Mouse (Mus musculus): Measurements from ENCODE around the gene Vmn1r55. TPM values are rescaled to one million over a fixed set of nuclear protein-coding genes. Genes with fewer than 3 reads are reported as not detected.
"Not testable (repeated sequence)": the region's sequence is repeated elsewhere in the genome, so short reads cannot be mapped to it uniquely, and the experiment has no call there.

Vmn1r55 gene
- 0.01 TPM in 1 of 2 replicates, not detected in the other for polyA plus RNA-seq (2015; fragmentation: Nextera tagmentation; extraction: Ambion mirVana)

DNA sequence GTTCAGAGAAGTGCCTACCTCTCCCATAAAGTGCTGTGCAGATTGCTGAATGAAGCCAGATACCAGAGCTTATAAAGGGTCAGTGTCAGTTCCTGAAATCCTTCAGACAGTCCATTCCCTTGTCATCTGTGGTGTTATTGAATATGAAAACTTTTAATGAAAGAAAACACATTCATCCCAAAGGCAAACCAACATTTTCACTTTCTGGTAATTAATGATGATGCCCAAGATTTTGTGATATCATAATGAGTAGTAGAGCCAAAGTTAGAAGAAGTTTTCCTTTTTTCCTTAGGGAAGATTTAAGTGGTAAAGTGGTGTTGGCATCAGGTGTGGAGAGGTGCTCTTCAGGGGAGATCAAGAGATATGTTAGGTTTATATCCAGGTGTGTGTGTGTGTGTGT lies at the start of gene Vmn1r55:
TSS of gene Vmn1r55 (minus strand) at position 101 of the 400 bp plus-strand sequence.
- H3K4me1 ChIP-seq (ENCODE audit: control insufficient read depth, insufficient read depth, low read length); H3K9ac ChIP-seq (ENCODE audit: low read length); H3K4me2 ChIP-seq (ENCODE audit: low read depth, low read length); H3K9me3 ChIP-seq (replicated peaks; ENCODE audit: control insufficient read depth, low read length); H3K27me3 ChIP-seq (ENCODE audit: control insufficient read depth, insufficient read depth, low read length); H3K36me3 ChIP-seq (ENCODE audit: control insufficient read depth, insufficient read depth); H3K4me3 ChIP-seq (ENCODE audit: low read length); ATAC-seq (replicated peaks; ENCODE audit: extremely low read depth, insufficient read depth, low FRiP score); H3K27ac ChIP-seq (ENCODE audit: low read length): not testable (repeated sequence)

- H3K4me3 ChIP-seq (ENCODE audit: low read length); H3K27me3 ChIP-seq (ENCODE audit: control insufficient read depth, insufficient read depth, low read length); ATAC-seq (replicated peaks; ENCODE audit: extremely low read depth, insufficient read depth, low FRiP score); H3K9me3 ChIP-seq (replicated peaks; ENCODE audit: control insufficient read depth, low read length); H3K9ac ChIP-seq (ENCODE audit: low read length); H3K4me2 ChIP-seq (ENCODE audit: low read depth, low read length); H3K4me1 ChIP-seq (ENCODE audit: control insufficient read depth, insufficient read depth, low read length); H3K27ac ChIP-seq (ENCODE audit: low read length); H3K36me3 ChIP-seq (ENCODE audit: control insufficient read depth, insufficient read depth): not testable (repeated sequence)
Measured at GRCm38 (mm10) chr7:5196647-5197046, 47.2 kb upstream of the Vmn1r55 start, which contains the start of gene Vmn1r56. TSS of gene Vmn1r56 (minus strand) at chr7:5196747.

- H3K4me3 ChIP-seq (ENCODE audit: low read length): peak within 1 kb of the TSS; percentile 48
- H3K36me3 ChIP-seq (ENCODE audit: control insufficient read depth, insufficient read depth): no peaks in the 10 kb centered on the region
- peaks cover 4% of the 10 kb centered on the region; the same call in 1 of the 2 replicates for H3K4me1 ChIP-seq (ENCODE audit: control insufficient read depth, insufficient read depth, low read length)
- H3K27ac ChIP-seq (ENCODE audit: low read length): peak within 1 kb of the TSS; percentile 31
- WGBS: 16% methylated on average over 42 of the region's 42 CpGs
- H3K4me2 ChIP-seq (ENCODE audit: low read depth, low read length): peak within 1 kb of the TSS; percentile 61
- ATAC-seq (replicated peaks; ENCODE audit: extremely low read depth, insufficient read depth, low FRiP score): peak; percentile 92
- peak within 1 kb of the TSS; percentile 52 for H3K9ac ChIP-seq (ENCODE audit: low read length)
- H3K9me3 ChIP-seq (replicated peaks; ENCODE audit: control insufficient read depth, low read length): no peaks in the 10 kb centered on the region
- H3K27me3 ChIP-seq (ENCODE audit: control insufficient read depth, insufficient read depth, low read length): no peaks in the 10 kb centered on the region
Measured at GRCm38 (mm10) chr7:5125549-5126406, 23.7 kb downstream of the Vmn1r55 start, which contains the start of gene Rasl2-9. TSS of gene Rasl2-9 (minus strand) at chr7:5125950.

DNA sequence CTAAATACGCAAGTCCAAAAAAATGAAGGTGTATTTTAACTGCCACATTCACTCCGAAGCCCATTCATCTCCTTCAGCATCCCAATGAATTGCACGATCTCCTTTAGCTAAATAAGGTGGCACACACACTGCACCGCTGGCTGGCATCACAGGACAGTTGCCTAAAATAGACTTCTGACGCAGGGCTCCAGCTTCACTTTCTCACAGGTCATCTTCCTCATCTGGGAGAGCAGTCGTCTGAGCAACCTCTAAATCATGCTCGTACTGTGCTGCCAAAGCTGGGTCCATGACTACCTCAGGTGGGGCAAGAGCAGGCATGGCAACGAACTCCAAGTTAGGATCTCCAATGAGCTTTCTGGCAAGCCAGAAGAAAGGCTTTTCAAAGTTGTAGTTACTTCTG lies 24.4 kb downstream of the Vmn1r55 start:
- ATAC-seq (replicated peaks; ENCODE audit: extremely low read depth, insufficient read depth, low FRiP score): 0 out of 2 replicates have a peak, but pooled peaks have one; percentile 23
- Histone ChIP-seq H3K27ac (ENCODE audit: low read length) (no peak overlapping the region), H3K9me3 (replicated peaks; ENCODE audit: control insufficient read depth, low read length) (no peaks in the 10 kb centered on the region), H3K36me3 (ENCODE audit: control insufficient read depth, insufficient read depth) (no peaks in the 10 kb centered on the region), H3K9ac (ENCODE audit: low read length) (no peak overlapping the region), H3K27me3 (ENCODE audit: control insufficient read depth, insufficient read depth, low read length) (no peaks in the 10 kb centered on the region), H3K4me2 (ENCODE audit: low read depth, low read length) (peak overlapping the region; percentile 61), H3K4me3 (ENCODE audit: low read length) (no peak overlapping the region), H3K4me1 (ENCODE audit: control insufficient read depth, insufficient read depth, low read length) (peaks cover 4% of the 10 kb centered on the region; the same call in 1 of the 2 replicates)
- 68% methylated on average over 8 of the region's 8 CpGs for WGBS

GRCm38 (mm10) chr7:5116850-5117249 lies 32.6 kb downstream of the Vmn1r55 start, which contains the start of gene Rfpl4:
TSS of gene Rfpl4 (minus strand) at chr7:5116950.
- no peaks in the 10 kb centered on the region for H3K4me1 ChIP-seq (ENCODE audit: control insufficient read depth, insufficient read depth, low read length)
- H3K9ac ChIP-seq (ENCODE audit: low read length): no peak within 1 kb of the TSS
- no peaks in the 10 kb centered on the region for H3K27me3 ChIP-seq (ENCODE audit: control insufficient read depth, insufficient read depth, low read length)
- ATAC-seq (replicated peaks; ENCODE audit: extremely low read depth, insufficient read depth, low FRiP score): no peak
- H3K27ac ChIP-seq (ENCODE audit: low read length): no peak within 1 kb of the TSS
- no peaks in the 10 kb centered on the region for H3K36me3 ChIP-seq (ENCODE audit: control insufficient read depth, insufficient read depth)
- H3K4me3 ChIP-seq (ENCODE audit: low read length): no peak within 1 kb of the TSS
- 81% methylated on average over 3 of the region's 3 CpGs for WGBS
- no peaks in the 10 kb centered on the region for H3K9me3 ChIP-seq (replicated peaks; ENCODE audit: control insufficient read depth, low read length)
- H3K4me2 ChIP-seq (ENCODE audit: low read depth, low read length): no peak within 1 kb of the TSS

GRCm38 (mm10) chr7:5112701-5113100 lies 36.8 kb downstream of the Vmn1r55 start:
- Histone ChIP-seq H3K9ac (ENCODE audit: low read length) (no peak overlapping the region), H3K9me3 (replicated peaks; ENCODE audit: control insufficient read depth, low read length) (no peaks in the 10 kb centered on the region), H3K4me1 (ENCODE audit: control insufficient read depth, insufficient read depth, low read length) (no peaks in the 10 kb centered on the region), H3K27ac (ENCODE audit: low read length) (no peak overlapping the region), H3K27me3 (ENCODE audit: control insufficient read depth, insufficient read depth, low read length) (no peaks in the 10 kb centered on the region), H3K4me3 (ENCODE audit: low read length) (no peak overlapping the region), H3K36me3 (ENCODE audit: control insufficient read depth, insufficient read depth) (no peaks in the 10 kb centered on the region), H3K4me2 (ENCODE audit: low read depth, low read length) (no peak overlapping the region)
- WGBS: 29% methylated on average over 3 of the region's 3 CpGs
- ATAC-seq (replicated peaks; ENCODE audit: extremely low read depth, insufficient read depth, low FRiP score): no peak

DNA sequence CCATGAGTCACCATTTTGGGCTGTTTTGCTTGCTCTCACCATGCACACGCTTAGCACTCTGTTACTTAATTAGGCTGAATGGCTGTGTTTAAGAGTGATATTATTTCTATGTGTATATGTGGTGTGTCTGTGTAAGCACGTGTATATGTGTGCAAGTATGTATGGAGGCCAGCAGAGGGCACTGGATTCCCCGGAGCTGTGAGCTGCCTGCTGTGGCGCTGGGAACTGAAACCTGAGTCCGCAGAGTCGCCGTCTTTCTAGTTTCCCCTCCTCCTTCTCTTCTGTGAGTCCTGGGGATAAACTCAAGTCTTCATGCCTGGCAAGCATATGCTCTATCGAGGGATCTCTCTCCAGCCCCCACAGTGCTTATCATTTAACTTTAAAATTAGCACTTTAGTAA lies 40.2 kb downstream of the Vmn1r55 start:
- H3K4me1 ChIP-seq (ENCODE audit: control insufficient read depth, insufficient read depth, low read length): no peaks in the 10 kb centered on the region

DNA sequence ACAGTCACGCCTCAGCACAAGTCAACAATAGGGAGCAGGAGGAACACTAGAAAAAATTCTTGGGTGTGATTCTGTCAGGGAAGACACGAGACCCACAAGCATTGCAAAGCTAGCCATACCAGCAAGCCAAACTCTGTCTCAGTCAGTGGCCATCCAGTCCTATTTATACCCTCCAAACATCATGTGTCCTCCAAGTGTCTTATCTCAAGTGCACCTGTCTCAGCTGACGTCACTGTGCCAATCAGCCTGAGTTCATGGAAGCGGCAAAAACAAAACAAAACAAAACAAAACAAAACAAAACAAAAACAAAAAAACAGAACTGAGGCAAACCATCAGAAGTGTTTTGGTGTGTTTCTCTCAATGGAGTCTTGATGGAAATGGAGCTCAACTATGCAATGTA lies 41.2 kb downstream of the Vmn1r55 start:
- H3K4me1 ChIP-seq (ENCODE audit: control insufficient read depth, insufficient read depth, low read length): no peaks in the 10 kb centered on the region
- H3K4me2 ChIP-seq (ENCODE audit: low read depth, low read length): no peak overlapping the region
- H3K4me3 ChIP-seq (ENCODE audit: low read length): no peak overlapping the region
- no peak overlapping the region for H3K9ac ChIP-seq (ENCODE audit: low read length)
- 54% methylated on average over 4 of the region's 4 CpGs for WGBS
- no peaks in the 10 kb centered on the region for H3K36me3 ChIP-seq (ENCODE audit: control insufficient read depth, insufficient read depth)
- no peaks in the 10 kb centered on the region for H3K9me3 ChIP-seq (replicated peaks; ENCODE audit: control insufficient read depth, low read length)
- no peak overlapping the region for H3K27ac ChIP-seq (ENCODE audit: low read length)
- no peaks in the 10 kb centered on the region for H3K27me3 ChIP-seq (ENCODE audit: control insufficient read depth, insufficient read depth, low read length)
- ATAC-seq (replicated peaks; ENCODE audit: extremely low read depth, insufficient read depth, low FRiP score): no peak

More for the DNA sequence above, 40.2 kb downstream of the Vmn1r55 start:
- no peak for ATAC-seq (replicated peaks; ENCODE audit: extremely low read depth, insufficient read depth, low FRiP score)
- Histone ChIP-seq H3K27me3 (ENCODE audit: control insufficient read depth, insufficient read depth, low read length) (no peaks in the 10 kb centered on the region), H3K9me3 (replicated peaks; ENCODE audit: control insufficient read depth, low read length) (no peaks in the 10 kb centered on the region), H3K4me2 (ENCODE audit: low read depth, low read length) (no peak overlapping the region), H3K36me3 (ENCODE audit: control insufficient read depth, insufficient read depth) (no peaks in the 10 kb centered on the region), H3K9ac (ENCODE audit: low read length) (no peak overlapping the region), H3K27ac (ENCODE audit: low read length) (no peak overlapping the region), H3K4me3 (ENCODE audit: low read length) (no peak overlapping the region)
- 74% methylated on average over 8 of the region's 8 CpGs for WGBS

DNA sequence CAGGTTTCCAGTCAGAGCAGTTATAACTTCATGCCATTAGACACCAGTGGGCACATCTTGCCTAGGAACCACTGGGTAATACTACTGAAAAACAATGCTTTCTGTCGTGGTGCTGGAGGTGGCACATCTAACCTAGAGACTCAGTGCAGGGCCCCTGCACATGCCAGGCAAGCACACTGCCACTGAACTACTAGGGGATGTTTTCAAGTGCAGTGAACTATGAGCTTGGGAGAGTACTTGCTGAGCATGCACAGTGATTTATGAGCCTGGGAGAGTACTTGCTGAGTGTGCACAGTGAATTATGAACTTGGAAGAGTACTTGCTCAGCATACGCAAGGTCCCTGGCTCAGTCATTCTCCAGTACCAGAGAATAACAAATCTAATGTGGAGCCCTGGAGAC lies 46.9 kb downstream of the Vmn1r55 start:
- WGBS: 83% methylated on average over 2 of the region's 2 CpGs

More for the DNA sequence above, 46.9 kb downstream of the Vmn1r55 start:
- Histone ChIP-seq H3K4me3 (ENCODE audit: low read length) (no peak overlapping the region), H3K27me3 (ENCODE audit: control insufficient read depth, insufficient read depth, low read length) (no peaks in the 10 kb centered on the region), H3K4me1 (ENCODE audit: control insufficient read depth, insufficient read depth, low read length) (no peaks in the 10 kb centered on the region), H3K27ac (ENCODE audit: low read length) (no peak overlapping the region), H3K36me3 (ENCODE audit: control insufficient read depth, insufficient read depth) (peaks cover 13% of the 10 kb centered on the region), H3K9ac (ENCODE audit: low read length) (no peak overlapping the region), H3K9me3 (replicated peaks; ENCODE audit: control insufficient read depth, low read length) (no peaks in the 10 kb centered on the region), H3K4me2 (ENCODE audit: low read depth, low read length) (no peak overlapping the region)
- ATAC-seq (replicated peaks; ENCODE audit: extremely low read depth, insufficient read depth, low FRiP score): no peak

All from heart, embryonic 16.5 days (tissue).